Mouse (Mus musculus): ENCODE measurements around the gene Vmn2r54.
"Not testable (repeated sequence)": the region's sequence is repeated elsewhere in the genome, so short reads cannot be mapped to it uniquely, and the experiment has no call there.

GRCm38 (mm10) chr7:12640219-12640618 lies at the start of gene Vmn2r54:
- not testable (repeated sequence) for TF ChIP-seq HCFC1 (IDR thresholded peaks at IDR 0.05; ENCODE audit: low read depth, low read length); MXI1 (IDR thresholded peaks at IDR 0.05; ENCODE audit: low read depth, low read length); POLR2A (IDR thresholded peaks at IDR 0.05; ENCODE audit: low read depth, low read length); CTCF (conservative IDR thresholded peaks at IDR 0.05 in 1 of 2, IDR thresholded peaks at IDR 0.05 in 1 of 2; ENCODE audit: low read depth in 2 of 2, low read length in 2 of 2); MAX (IDR thresholded peaks at IDR 0.05; ENCODE audit: low read length); ZC3H11A (IDR thresholded peaks at IDR 0.05; ENCODE audit: low read depth, low read length); MAFK (IDR thresholded peaks at IDR 0.05; ENCODE audit: insufficient replicate concordance, low read length); NELFE (IDR thresholded peaks at IDR 0.05; ENCODE audit: low read depth, low read length); ZNF384 (IDR thresholded peaks at IDR 0.05; ENCODE audit: low read depth, low read length); UBTF (IDR thresholded peaks at IDR 0.05; ENCODE audit: low read depth, low read length)
